Mouse (Mus musculus) limb, embryonic 12.5 days (tissue): Measurements from ENCODE around the gene Galk1. TPM values are rescaled to one million over a fixed set of nuclear protein-coding genes. Genes with fewer than 3 reads are reported as not detected.

ENCODE experiments used
- ATAC-seq: fragments of 200-750 bp; cut with Nextera tagmentation; 2 replicates; pipeline ENCODE4 v1.8.0; 2017; ENCODE audit warnings: low read depth, moderate TSS enrichment; ENCODE audit not compliant: insufficient number of reproducible peaks, insufficient read depth, low FRiP score, low TSS enrichment
- H3K27ac ChIP-seq: fragments of 300-500 bp; sonication (generic); 2 replicates; pipeline ENCODE4 v1.5.1; 2016; ENCODE audit warnings: mild to moderate bottlenecking, moderate library complexity
- H3K27me3 ChIP-seq: fragments of 300-500 bp; sonication (generic); 2 replicates; pipeline ENCODE4 v1.6.1; 2016; ENCODE audit warnings: mild to moderate bottlenecking, moderate library complexity
- H3K36me3 ChIP-seq: fragments of 300-500 bp; sonication (generic); 2 replicates; pipeline ENCODE4 v1.6.1; 2016; ENCODE audit warnings: mild to moderate bottlenecking, moderate library complexity
- H3K4me1 ChIP-seq: fragments of 300-500 bp; sonication (generic); replicated peaks from 2 replicates; pipeline ENCODE4 v1.6.1; 2016
- H3K4me2 ChIP-seq: fragments of 300-500 bp; sonication (generic); 2 replicates; pipeline ENCODE4 v1.6.1; 2016; ENCODE audit warnings: mild to moderate bottlenecking, moderate library complexity
- H3K4me3 ChIP-seq: fragments of 300-500 bp; sonication (generic); replicated peaks from 2 replicates; pipeline ENCODE4 v1.5.1; 2016; ENCODE audit warnings: mild to moderate bottlenecking
- H3K9ac ChIP-seq: fragments of 300-500 bp; sonication (generic); replicated peaks from 2 replicates; pipeline ENCODE4 v1.6.1; 2016; ENCODE audit warnings: mild to moderate bottlenecking, moderate library complexity
- H3K9me3 ChIP-seq: fragments of 300-500 bp; sonication (generic); 2 replicates; pipeline ENCODE4 v1.6.1; 2016; ENCODE audit warnings: mild to moderate bottlenecking, moderate library complexity
- WGBS: fragments of 180-500 bp; shearing (Covaris S2); methylation state at CpG from one replicate; pipeline ENCODE4 v1.1.7; 2016; 5-methylcytosine and 5-hydroxymethylcytosine counted together
- polyA plus RNA-seq: library from polyadenylated mRNA; unstranded; fragments of >200 nt; fragmentation: Nextera tagmentation; extraction: Ambion mirVana; gene quantifications from 2 replicates; pipeline ENCODE4 v1.2.1, GENCODE M21; 2016

The Galk1 gene
- polyA plus RNA-seq, 1 experiment from 2014 or later: 181 TPM

GRCm38 (mm10) chr11:116049610-116050009, 37.1 kb upstream of the Galk1 start:
- no peak overlapping the region for H3K4me2 ChIP-seq
- H3K36me3 ChIP-seq: peaks cover 100% of the 10 kb centered on the region
- 83% methylated on average over 2 of the region's 2 CpGs for WGBS
- no peaks in the 10 kb centered on the region for H3K27me3 ChIP-seq
- no peak overlapping the region for H3K27ac ChIP-seq
- H3K4me1 ChIP-seq: no peaks in the 10 kb centered on the region
- H3K9ac ChIP-seq: no peak overlapping the region
- H3K4me3 ChIP-seq: no peak overlapping the region
- no peak for ATAC-seq
- H3K9me3 ChIP-seq: peaks cover 10% of the 10 kb centered on the region; the same call in 1 of the 2 replicates

GRCm38 (mm10) chr11:116045173-116045572, 32.7 kb upstream of the Galk1 start:
- 91% methylated on average over 6 of the region's 6 CpGs for WGBS
- Histone ChIP-seq H3K36me3 (peaks cover 81% of the 10 kb centered on the region), H3K9ac (no peak overlapping the region), H3K4me3 (no peak overlapping the region), H3K4me1 (no peaks in the 10 kb centered on the region), H3K27ac (no peak overlapping the region), H3K4me2 (no peak overlapping the region), H3K9me3 (peaks cover 10% of the 10 kb centered on the region; the same call in 1 of the 2 replicates), H3K27me3 (no peaks in the 10 kb centered on the region)
- ATAC-seq: no peak

- no peak overlapping the region for H3K4me2 ChIP-seq
- H3K4me3 ChIP-seq: no peak overlapping the region
- no peaks in the 10 kb centered on the region for H3K9me3 ChIP-seq
- H3K27ac ChIP-seq: no peak overlapping the region
- H3K4me1 ChIP-seq: no peaks in the 10 kb centered on the region
- 100% methylated on average over 1 of the region's 1 CpGs for WGBS
- H3K36me3 ChIP-seq: peaks cover 79% of the 10 kb centered on the region
- no peak overlapping the region for H3K9ac ChIP-seq
- H3K27me3 ChIP-seq: no peaks in the 10 kb centered on the region
- ATAC-seq: no peak
Observed at GRCm38 (mm10) chr11:116043286-116043685, 30.8 kb upstream of the Galk1 start.

- no peaks in the 10 kb centered on the region for H3K4me1 ChIP-seq
Observed at GRCm38 (mm10) chr11:116042372-116043138, 30.0 kb upstream of the Galk1 start.

GRCm38 (mm10) chr11:116041833-116042232, 29.3 kb upstream of the Galk1 start:
- Histone ChIP-seq H3K36me3 (peaks cover 68% of the 10 kb centered on the region), H3K27me3 (no peaks in the 10 kb centered on the region), H3K9ac (no peak overlapping the region), H3K4me1 (no peaks in the 10 kb centered on the region), H3K4me2 (no peak overlapping the region), H3K4me3 (no peak overlapping the region), H3K27ac (no peak overlapping the region), H3K9me3 (no peaks in the 10 kb centered on the region)
- ATAC-seq: no peak
- 94% methylated on average over 2 of the region's 2 CpGs for WGBS

More at GRCm38 (mm10) chr11:116042372-116043138, 30.0 kb upstream of the Galk1 start:
- H3K36me3 ChIP-seq: peaks cover 75% of the 10 kb centered on the region
- no peak overlapping the region for H3K9ac ChIP-seq
- no peak for ATAC-seq
- no peak overlapping the region for H3K4me2 ChIP-seq
- no peaks in the 10 kb centered on the region for H3K27me3 ChIP-seq
- H3K4me3 ChIP-seq: no peak overlapping the region
- H3K9me3 ChIP-seq: no peaks in the 10 kb centered on the region
- H3K27ac ChIP-seq: no peak overlapping the region
- 60% methylated on average over 5 of the region's 5 CpGs for WGBS

GRCm38 (mm10) chr11:116040593-116040992, 28.1 kb upstream of the Galk1 start:
- Histone ChIP-seq H3K4me2 (no peak overlapping the region), H3K4me3 (no peak overlapping the region), H3K27me3 (no peaks in the 10 kb centered on the region), H3K9ac (no peak overlapping the region), H3K27ac (no peak overlapping the region), H3K36me3 (peaks cover 56% of the 10 kb centered on the region), H3K4me1 (no peaks in the 10 kb centered on the region), H3K9me3 (no peaks in the 10 kb centered on the region)
- no peak for ATAC-seq
- WGBS: 92% methylated on average over 6 of the region's 6 CpGs

GRCm38 (mm10) chr11:116037826-116038225, 25.3 kb upstream of the Galk1 start:
- no peak overlapping the region for H3K9ac ChIP-seq
- no peak overlapping the region for H3K4me3 ChIP-seq
- WGBS: 95% methylated on average over 9 of the region's 9 CpGs
- H3K27me3 ChIP-seq: no peaks in the 10 kb centered on the region
- peaks cover 3% of the 10 kb centered on the region; the same call in 1 of the 2 replicates for H3K4me1 ChIP-seq
- H3K27ac ChIP-seq: no peak overlapping the region
- H3K36me3 ChIP-seq: peaks cover 57% of the 10 kb centered on the region
- ATAC-seq: no peak
- no peaks in the 10 kb centered on the region for H3K9me3 ChIP-seq
- no peak overlapping the region for H3K4me2 ChIP-seq

GRCm38 (mm10) chr11:116036671-116037070, 24.2 kb upstream of the Galk1 start:
- H3K4me1 ChIP-seq: peaks cover 9% of the 10 kb centered on the region
- no peak for ATAC-seq
- H3K4me2 ChIP-seq: no peak overlapping the region
- no peaks in the 10 kb centered on the region for H3K9me3 ChIP-seq
- no peak overlapping the region for H3K4me3 ChIP-seq
- H3K36me3 ChIP-seq: peaks cover 51% of the 10 kb centered on the region
- WGBS: 67% methylated on average over 3 of the region's 3 CpGs
- H3K9ac ChIP-seq: no peak overlapping the region
- no peaks in the 10 kb centered on the region for H3K27me3 ChIP-seq
- H3K27ac ChIP-seq: no peak overlapping the region

- Histone ChIP-seq H3K27ac (no peak overlapping the region), H3K4me2 (no peak overlapping the region), H3K9ac (no peak overlapping the region), H3K27me3 (no peaks in the 10 kb centered on the region), H3K9me3 (no peaks in the 10 kb centered on the region), H3K4me1 (peaks cover 17% of the 10 kb centered on the region), H3K4me3 (no peak overlapping the region), H3K36me3 (peaks cover 38% of the 10 kb centered on the region)
- no peak for ATAC-seq
- WGBS: 96% methylated on average over 6 of the region's 6 CpGs
Observed at GRCm38 (mm10) chr11:116034584-116034983, 22.1 kb upstream of the Galk1 start.

- Histone ChIP-seq H3K27ac (peak overlapping the region; percentile 100), H3K4me3 (peak overlapping the region; percentile 72), H3K4me1 (peaks cover 17% of the 10 kb centered on the region), H3K27me3 (no peaks in the 10 kb centered on the region), H3K9me3 (no peaks in the 10 kb centered on the region), H3K36me3 (0 out of 2 replicates have a peak, but pooled peaks cover 21% of the 10 kb centered on the region), H3K9ac (peak overlapping the region; percentile 93), H3K4me2 (peak overlapping the region; percentile 91)
- peak; percentile 17; the same call in 1 of the 2 replicates for ATAC-seq
- WGBS: 27% methylated on average over 14 of the region's 14 CpGs
Observed at GRCm38 (mm10) chr11:116030898-116031845, 18.7 kb upstream of the Galk1 start.
